Mouse (Mus musculus): ENCODE measurements at regions not wholly inside any gene's neighbourhood (a gene's known extent, or its start where the extent isn't known, plus 50 kb on each side); places are given as distances from the start of the nearest gene placed in this dataset.

GRCm38 (mm10) chr1:129078274-129078673 lies 194.8 kb upstream of the Thsd7b start:
- H3K27me3 ChIP-seq (ENCODE audit: control insufficient read depth, insufficient read depth, low read length, poor library complexity, severe bottlenecking) = no peaks in the 10 kb centered on the region
- H3K9me3 ChIP-seq (replicated peaks; ENCODE audit: control insufficient read depth, insufficient read depth, low read length, poor library complexity, severe bottlenecking) = no peaks in the 10 kb centered on the region
- no peak overlapping the region for H3K9ac ChIP-seq (ENCODE audit: low read depth, poor library complexity, severe bottlenecking)
- no peak overlapping the region for H3K4me3 ChIP-seq (ENCODE audit: low read depth, low read length)
- TF ChIP-seq EP300 (IDR thresholded peaks at IDR 0.05; ENCODE audit: insufficient read depth, low read depth, low read length) (no peak), POLR2A (IDR thresholded peaks at IDR 0.05; ENCODE audit: insufficient read depth, low read length) (no peak), CTCF (IDR thresholded peaks at IDR 0.05; ENCODE audit: low read depth, low read length) (no peak)
- no peak overlapping the region for H3K27ac ChIP-seq (ENCODE audit: insufficient read depth, low read length)
- H3K4me1 ChIP-seq (ENCODE audit: control insufficient read depth, insufficient read depth, low read length) = no peaks in the 10 kb centered on the region
- no peaks in the 10 kb centered on the region for H3K36me3 ChIP-seq (ENCODE audit: control insufficient read depth, insufficient read depth, low read length, poor library complexity, severe bottlenecking)

GRCm38 (mm10) chr1:129057182-129057581 lies 215.9 kb upstream of the Thsd7b start:
- no peak overlapping the region for H3K4me3 ChIP-seq (ENCODE audit: low read depth, low read length)
- no peaks in the 10 kb centered on the region for H3K4me1 ChIP-seq (ENCODE audit: control insufficient read depth, insufficient read depth, low read length)
- no peaks in the 10 kb centered on the region for H3K36me3 ChIP-seq (ENCODE audit: control insufficient read depth, insufficient read depth, low read length, poor library complexity, severe bottlenecking)
- TF ChIP-seq CTCF (IDR thresholded peaks at IDR 0.05; ENCODE audit: low read depth, low read length) (no peak), EP300 (IDR thresholded peaks at IDR 0.05; ENCODE audit: insufficient read depth, low read depth, low read length) (no peak), POLR2A (IDR thresholded peaks at IDR 0.05; ENCODE audit: insufficient read depth, low read length) (no peak)
- H3K9me3 ChIP-seq (replicated peaks; ENCODE audit: control insufficient read depth, insufficient read depth, low read length, poor library complexity, severe bottlenecking) = no peaks in the 10 kb centered on the region
- no peak overlapping the region for H3K27ac ChIP-seq (ENCODE audit: insufficient read depth, low read length)
- H3K9ac ChIP-seq (ENCODE audit: low read depth, poor library complexity, severe bottlenecking) = no peak overlapping the region
- no peaks in the 10 kb centered on the region for H3K27me3 ChIP-seq (ENCODE audit: control insufficient read depth, insufficient read depth, low read length, poor library complexity, severe bottlenecking)

GRCm38 (mm10) chr1:129055252-129055651 lies 217.8 kb upstream of the Thsd7b start:
- Histone ChIP-seq H3K27ac (ENCODE audit: insufficient read depth, low read length) (no peak overlapping the region), H3K9me3 (replicated peaks; ENCODE audit: control insufficient read depth, insufficient read depth, low read length, poor library complexity, severe bottlenecking) (no peaks in the 10 kb centered on the region), H3K36me3 (ENCODE audit: control insufficient read depth, insufficient read depth, low read length, poor library complexity, severe bottlenecking) (no peaks in the 10 kb centered on the region), H3K9ac (ENCODE audit: low read depth, poor library complexity, severe bottlenecking) (no peak overlapping the region), H3K27me3 (ENCODE audit: control insufficient read depth, insufficient read depth, low read length, poor library complexity, severe bottlenecking) (no peaks in the 10 kb centered on the region), H3K4me1 (ENCODE audit: control insufficient read depth, insufficient read depth, low read length) (no peaks in the 10 kb centered on the region), H3K4me3 (ENCODE audit: low read depth, low read length) (no peak overlapping the region)
- no peak for TF ChIP-seq CTCF (IDR thresholded peaks at IDR 0.05; ENCODE audit: low read depth, low read length)
- TF ChIP-seq EP300 (IDR thresholded peaks at IDR 0.05; ENCODE audit: insufficient read depth, low read depth, low read length) = no peak
- no peak for TF ChIP-seq POLR2A (IDR thresholded peaks at IDR 0.05; ENCODE audit: insufficient read depth, low read length)

- Histone ChIP-seq H3K36me3 (ENCODE audit: control insufficient read depth, insufficient read depth, low read length, poor library complexity, severe bottlenecking) (no peaks in the 10 kb centered on the region), H3K9me3 (replicated peaks; ENCODE audit: control insufficient read depth, insufficient read depth, low read length, poor library complexity, severe bottlenecking) (peaks cover 11% of the 10 kb centered on the region), H3K27me3 (ENCODE audit: control insufficient read depth, insufficient read depth, low read length, poor library complexity, severe bottlenecking) (no peaks in the 10 kb centered on the region), H3K4me1 (ENCODE audit: control insufficient read depth, insufficient read depth, low read length) (no peaks in the 10 kb centered on the region), H3K27ac (ENCODE audit: insufficient read depth, low read length) (no peak overlapping the region), H3K4me3 (ENCODE audit: low read depth, low read length) (no peak overlapping the region), H3K9ac (ENCODE audit: low read depth, poor library complexity, severe bottlenecking) (no peak overlapping the region)
- TF ChIP-seq CTCF (IDR thresholded peaks at IDR 0.05; ENCODE audit: low read depth, low read length) = no peak
These were observed 239.4 kb upstream of the Thsd7b start for GRCm38 (mm10) chr1:129033707-129034106.

GRCm38 (mm10) chr1:129005899-129006298 lies 267.2 kb upstream of the Thsd7b start:
- Histone ChIP-seq H3K36me3 (ENCODE audit: control insufficient read depth, insufficient read depth, low read length, poor library complexity, severe bottlenecking) (no peaks in the 10 kb centered on the region), H3K9ac (ENCODE audit: low read depth, poor library complexity, severe bottlenecking) (no peak overlapping the region), H3K4me1 (ENCODE audit: control insufficient read depth, insufficient read depth, low read length) (peaks cover 2% of the 10 kb centered on the region), H3K4me3 (ENCODE audit: low read depth, low read length) (no peak overlapping the region), H3K27ac (ENCODE audit: insufficient read depth, low read length) (no peak overlapping the region), H3K27me3 (ENCODE audit: control insufficient read depth, insufficient read depth, low read length, poor library complexity, severe bottlenecking) (no peaks in the 10 kb centered on the region), H3K9me3 (replicated peaks; ENCODE audit: control insufficient read depth, insufficient read depth, low read length, poor library complexity, severe bottlenecking) (no peaks in the 10 kb centered on the region)
- no peak for TF ChIP-seq CTCF (IDR thresholded peaks at IDR 0.05; ENCODE audit: low read depth, low read length)
- TF ChIP-seq POLR2A (IDR thresholded peaks at IDR 0.05; ENCODE audit: insufficient read depth, low read length) = no peak
- TF ChIP-seq EP300 (IDR thresholded peaks at IDR 0.05; ENCODE audit: insufficient read depth, low read depth, low read length) = no peak

- Histone ChIP-seq H3K4me3 (ENCODE audit: low read depth, low read length) (no peak overlapping the region), H3K27ac (ENCODE audit: insufficient read depth, low read length) (no peak overlapping the region), H3K9ac (ENCODE audit: low read depth, poor library complexity, severe bottlenecking) (no peak overlapping the region), H3K36me3 (ENCODE audit: control insufficient read depth, insufficient read depth, low read length, poor library complexity, severe bottlenecking) (no peaks in the 10 kb centered on the region), H3K9me3 (replicated peaks; ENCODE audit: control insufficient read depth, insufficient read depth, low read length, poor library complexity, severe bottlenecking) (no peaks in the 10 kb centered on the region; the same call in 1 of the 2 replicates), H3K4me1 (ENCODE audit: control insufficient read depth, insufficient read depth, low read length) (peaks cover 2% of the 10 kb centered on the region), H3K27me3 (ENCODE audit: control insufficient read depth, insufficient read depth, low read length, poor library complexity, severe bottlenecking) (no peaks in the 10 kb centered on the region)
- TF ChIP-seq CTCF (IDR thresholded peaks at IDR 0.05; ENCODE audit: low read depth, low read length) = no peak
These were observed 270.8 kb upstream of the Thsd7b start for GRCm38 (mm10) chr1:129002286-129002685.

Data from ES-Bruce4 (cell line).